Mouse (Mus musculus) kidney, adult 2 months (tissue): Measurements from ENCODE around the gene Kif28.

Experiments used
- CTCF ChIP-seq: fragments of 200-500 bp; conservative IDR thresholded peaks from 2 replicates; pipeline ENCODE4 v1.5.1; 2011; ENCODE audit warnings: low read depth, mild to moderate bottlenecking, control low read depth, low read length, moderate library complexity, mixed read lengths; ENCODE audit not compliant: insufficient read depth, insufficient read length
- POLR2A ChIP-seq: fragments of 200-500 bp; IDR thresholded peaks from one replicate; pipeline ENCODE4 v1.6.1; 2011; ENCODE audit warnings: low read depth, low read length, control low read depth

DNA sequence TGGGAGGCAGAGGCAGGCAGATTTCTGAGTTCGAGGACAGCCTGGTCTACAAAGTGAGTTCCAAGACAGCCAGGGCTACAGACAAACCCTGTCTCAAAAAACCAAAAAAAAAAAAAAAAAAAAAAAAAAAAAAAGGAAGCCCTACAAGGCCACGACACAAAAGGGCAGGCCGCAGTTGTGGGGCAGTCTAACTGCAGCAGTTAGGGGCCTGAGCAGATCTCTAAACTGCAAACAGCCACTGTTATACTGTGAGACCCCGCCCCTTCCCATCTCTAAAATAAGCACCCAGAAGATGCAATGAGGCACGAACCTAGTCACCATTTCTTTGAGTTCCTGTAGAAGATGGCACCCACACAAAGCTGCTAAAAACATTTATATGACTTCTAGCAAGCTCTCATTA lies 40.4 kb upstream of the Kif28 start:
- TF ChIP-seq CTCF (no peak), POLR2A (no peak)
